Mouse (Mus musculus) kidney, postnatal 14 days (tissue): ENCODE results near the gene Camta1.
A peak's percentile ranks its signal among the peaks of the same experiment; 100 is the strongest.

Source experiments
- DNase-seq: peaks from one replicate; pipeline ENCODE4 v3.0.0; 2022; ENCODE audit warnings: mixed read lengths

Gene Camta1

DNA sequence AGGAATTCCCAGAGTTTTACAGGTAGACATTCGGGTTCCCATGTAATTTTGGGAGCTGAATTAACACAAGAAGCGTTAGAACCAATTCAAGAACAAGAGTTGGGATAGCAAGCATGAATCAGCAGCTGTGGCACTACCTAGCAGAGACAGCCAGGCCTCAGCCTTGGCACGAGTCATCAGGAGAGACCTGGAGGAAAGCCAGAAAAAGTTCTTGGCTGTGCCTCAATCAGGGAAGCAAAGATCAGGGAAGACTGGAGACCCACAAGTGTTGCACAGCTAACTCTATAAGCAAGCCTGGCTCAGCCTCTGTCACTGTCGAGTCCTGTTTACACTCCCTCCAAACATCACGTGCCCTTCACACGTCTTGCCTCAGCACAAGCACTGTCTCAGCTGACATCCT lies 899.4 kb downstream of the Camta1 start:
- peak; percentile 67 for DNase-seq

DNA sequence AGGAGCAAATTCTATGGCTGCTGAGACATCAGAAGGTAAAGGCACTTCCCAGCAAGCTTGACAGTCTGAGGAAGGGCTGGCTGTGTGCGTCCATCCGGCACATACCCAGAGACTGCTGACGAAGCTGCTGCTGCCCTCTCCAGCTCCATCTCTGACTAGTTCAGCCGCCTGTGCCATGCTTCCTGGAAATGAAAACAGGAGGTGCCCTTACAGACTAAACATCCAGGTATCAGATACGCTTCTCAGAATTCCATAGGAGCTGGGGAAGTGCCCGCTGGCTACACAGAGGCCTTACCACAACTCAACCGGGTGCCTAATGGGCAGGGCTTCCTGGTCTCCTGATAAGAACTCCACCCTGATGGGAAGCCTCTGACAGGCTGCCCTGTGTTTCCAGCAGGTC lies 903.1 kb downstream of the Camta1 start:
- DNase-seq = peak; percentile 44

DNA sequence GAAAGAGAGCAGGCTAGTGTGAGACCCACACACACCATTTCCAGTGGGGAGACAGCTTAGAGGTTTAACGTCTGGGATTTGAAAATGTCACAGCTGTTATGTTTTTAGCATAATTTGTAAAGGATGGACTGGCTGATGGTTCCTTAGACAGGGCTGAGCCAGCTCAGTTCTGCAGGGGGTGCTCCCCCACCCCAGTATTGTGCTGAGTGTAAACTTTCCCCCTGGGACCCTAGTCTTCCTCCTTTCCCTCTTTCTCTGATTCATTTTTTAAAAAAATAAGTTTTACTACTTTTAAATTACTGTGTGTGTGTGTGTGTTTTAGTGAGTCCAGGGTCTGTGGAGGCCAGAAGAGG lies 904.6 kb downstream of the Camta1 start:
- DNase-seq = no peak

DNA sequence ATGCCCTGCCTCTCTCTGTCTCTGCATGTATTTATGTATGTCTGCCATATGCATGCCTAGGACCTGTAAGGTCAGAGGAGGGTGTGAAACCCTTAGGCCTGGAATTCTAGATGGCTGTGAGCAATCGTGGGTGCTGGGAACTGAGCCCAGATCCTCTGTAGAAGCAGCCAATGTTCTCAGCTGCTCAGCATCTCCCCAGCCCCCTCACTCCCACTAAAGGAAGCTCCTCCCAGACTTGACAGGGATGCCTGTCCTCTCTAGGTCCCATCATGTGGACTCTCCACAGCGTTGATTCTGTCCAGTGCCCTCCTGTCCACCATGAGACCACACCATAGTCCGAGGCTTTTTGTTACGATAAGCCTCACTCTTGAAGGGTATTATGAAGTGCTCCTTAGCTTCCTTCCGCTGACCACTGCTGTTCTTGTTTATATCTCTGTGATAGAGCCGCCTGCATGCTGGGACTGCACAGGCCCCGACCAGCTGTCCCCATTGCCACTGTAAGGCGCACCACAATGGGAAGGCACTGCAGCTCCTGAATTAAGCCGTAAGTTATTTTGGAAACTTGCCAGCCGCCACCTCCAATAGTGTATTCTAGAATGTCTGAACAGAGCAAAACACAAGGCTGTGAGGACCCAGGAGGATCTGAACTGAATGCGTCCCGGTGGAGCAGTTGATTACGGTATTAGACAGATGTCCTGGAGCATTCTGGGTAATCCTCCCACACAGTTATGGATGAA lies 905.1 kb downstream of the Camta1 start:
- no peak for DNase-seq

DNA sequence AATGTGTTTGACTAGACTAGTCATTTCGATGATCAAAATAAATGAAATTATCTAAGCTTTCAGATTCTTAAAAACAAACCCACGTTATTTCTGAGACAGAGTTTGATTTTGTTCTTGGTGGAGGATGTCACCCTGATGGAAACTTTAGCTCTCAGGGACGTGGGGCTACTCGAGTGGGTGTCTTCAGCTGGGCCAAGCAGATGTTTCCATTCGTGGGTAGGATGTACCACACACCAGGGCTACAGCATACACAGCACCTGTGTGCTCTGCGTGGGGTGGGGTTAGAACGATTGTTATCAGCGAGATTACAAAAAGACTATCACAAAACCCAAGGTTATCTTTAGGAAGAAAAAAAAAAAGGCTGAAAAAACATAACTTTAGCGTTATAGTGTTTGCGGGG lies 910.7 kb downstream of the Camta1 start:
- DNase-seq = no peak

DNA sequence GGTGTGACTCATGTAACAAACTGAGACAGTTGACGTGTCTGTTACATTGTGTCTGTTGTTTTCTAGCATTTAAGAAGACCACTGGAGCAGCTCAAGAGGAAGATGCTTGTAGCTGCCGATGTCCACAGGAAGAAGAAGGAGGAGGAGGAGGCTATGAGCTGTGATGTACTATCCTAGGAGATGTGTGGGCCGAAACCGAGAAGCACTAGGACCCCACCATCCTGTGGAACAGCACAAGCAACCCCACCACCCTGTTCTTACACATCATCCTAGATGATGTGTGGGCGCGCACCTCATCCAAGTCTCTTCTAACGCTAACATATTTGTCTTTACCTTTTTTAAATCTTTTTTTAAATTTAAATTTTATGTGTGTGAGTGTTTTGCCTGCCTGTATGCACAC lies 917.0 kb downstream of the Camta1 start:
- no peak for DNase-seq

DNA sequence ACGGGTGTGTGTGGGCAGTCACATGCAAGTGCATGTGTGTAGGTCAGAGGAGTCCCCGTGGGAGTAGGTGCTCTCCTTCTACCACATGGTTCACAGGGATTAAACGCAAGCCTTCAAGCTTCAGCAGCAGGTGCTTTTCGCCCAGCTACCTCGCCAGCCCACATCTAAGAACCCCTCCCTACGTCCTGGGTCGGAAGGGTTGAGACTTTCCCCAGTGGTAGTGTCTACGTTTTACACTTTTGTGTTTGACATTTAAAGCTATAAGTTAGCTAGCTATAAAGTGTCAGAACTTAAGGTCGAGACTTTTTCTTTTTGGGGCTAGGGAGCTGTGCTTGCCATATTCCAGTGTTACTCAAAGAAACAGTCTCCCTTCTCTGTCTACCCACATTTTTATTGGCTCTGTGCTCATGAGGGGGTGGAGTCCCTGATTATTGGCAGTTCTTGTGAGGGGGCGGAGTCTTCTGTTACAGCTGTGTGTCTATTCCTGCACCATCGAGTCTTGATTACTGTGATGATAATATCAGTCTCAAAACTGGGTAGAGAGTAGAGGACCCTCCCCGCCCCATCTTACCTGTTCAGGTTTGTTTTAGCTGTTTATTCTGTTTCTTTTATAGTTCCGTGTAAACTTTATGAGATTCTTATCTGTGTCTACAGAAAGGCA lies 921.6 kb downstream of the Camta1 start:
- no peak for DNase-seq

DNA sequence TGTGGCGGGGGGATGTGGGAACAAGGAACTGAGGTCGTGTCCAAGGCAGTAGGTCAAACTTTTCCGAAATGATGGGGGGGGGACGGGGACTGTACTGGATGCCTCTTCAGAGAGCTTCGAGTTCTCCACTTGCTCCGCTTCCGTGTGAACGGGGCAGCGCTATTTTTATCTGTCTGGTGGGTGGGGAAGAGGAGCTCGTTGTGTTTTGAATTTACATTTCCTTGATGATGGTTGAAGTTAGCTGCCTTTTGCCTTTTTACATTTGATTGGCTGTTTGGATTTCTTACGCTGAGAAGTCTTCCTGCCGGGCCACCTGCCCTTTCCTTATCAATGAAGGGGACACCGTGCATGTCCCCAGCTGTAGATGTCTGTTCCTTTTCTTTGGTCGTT lies 923.6 kb downstream of the Camta1 start:
- no peak for DNase-seq

DNA sequence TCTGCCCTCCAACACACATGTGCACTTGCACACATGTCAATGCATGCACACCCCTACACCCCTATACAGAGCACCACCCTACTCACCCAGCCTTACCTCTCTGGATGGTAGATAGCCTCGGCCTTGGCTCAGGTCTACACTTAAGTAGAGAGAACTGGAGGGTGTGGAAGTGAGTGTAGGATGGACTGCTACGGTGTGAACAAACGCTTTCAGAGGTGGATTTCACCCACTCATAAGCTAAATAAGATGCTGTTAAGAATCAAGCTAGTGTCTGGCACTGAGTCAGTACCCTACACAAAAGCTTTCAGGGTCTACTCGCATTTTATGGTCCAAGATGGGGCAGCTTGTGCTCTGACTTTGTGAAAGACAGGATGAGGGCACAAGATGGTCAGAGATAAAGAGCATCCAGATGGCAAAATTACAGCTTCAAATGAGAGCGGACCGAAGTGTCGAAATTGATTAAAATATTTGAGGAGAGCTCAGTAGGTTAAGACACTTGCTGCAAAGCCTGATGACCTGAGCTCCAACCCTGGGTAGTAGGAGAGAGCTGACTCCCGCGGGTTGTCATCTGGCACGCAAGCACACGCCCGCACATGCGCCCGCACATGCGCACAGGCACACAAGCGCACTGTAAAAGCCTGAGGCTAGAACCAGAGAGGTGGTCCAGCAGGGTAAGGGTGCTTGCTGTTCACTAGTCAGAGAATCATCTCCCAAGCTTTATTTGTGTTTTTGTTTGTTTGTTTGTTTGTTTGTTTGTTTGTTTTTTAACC lies 924.2 kb downstream of the Camta1 start:
- peak; percentile 39 for DNase-seq

DNA sequence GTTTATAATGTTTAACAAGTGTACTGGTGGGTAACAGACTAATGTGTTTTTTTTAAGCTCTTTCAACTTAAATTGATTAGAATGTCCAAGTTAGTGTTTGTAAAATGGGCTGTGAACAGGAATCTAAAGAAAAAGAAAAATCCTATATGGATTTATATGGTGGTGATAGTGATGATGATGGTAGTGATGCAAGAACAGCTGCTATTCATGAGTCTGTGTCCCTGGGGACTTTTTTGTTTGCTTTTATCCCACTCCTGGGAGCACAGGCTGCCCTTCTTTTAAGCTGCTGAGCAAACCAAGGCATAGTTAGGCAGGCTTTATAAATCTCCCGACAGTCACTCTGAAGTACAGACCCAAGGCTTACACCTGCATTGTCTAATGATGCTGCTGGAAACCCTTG lies 928.2 kb downstream of the Camta1 start:
- DNase-seq = no peak

DNA sequence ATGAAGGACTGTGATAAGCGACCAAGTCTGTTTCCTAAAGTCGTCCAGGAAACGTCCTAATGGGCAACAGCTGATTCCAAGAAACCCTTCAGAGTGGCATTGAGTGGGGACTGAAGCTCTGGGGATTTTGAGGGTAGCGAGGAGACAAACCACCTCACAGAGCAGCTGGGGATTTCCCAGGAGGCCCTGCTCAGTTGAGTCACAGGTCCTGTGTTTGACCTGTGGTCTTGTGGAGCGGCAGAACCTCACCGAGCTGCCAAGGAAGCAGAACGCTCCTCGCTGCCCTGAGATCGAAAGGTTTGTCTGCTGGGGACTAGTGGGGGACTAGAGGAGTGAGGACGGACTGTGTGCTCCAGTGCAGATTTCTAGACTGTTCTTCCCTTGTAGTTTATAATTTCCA lies 933.9 kb downstream of the Camta1 start:
- DNase-seq = no peak

DNA sequence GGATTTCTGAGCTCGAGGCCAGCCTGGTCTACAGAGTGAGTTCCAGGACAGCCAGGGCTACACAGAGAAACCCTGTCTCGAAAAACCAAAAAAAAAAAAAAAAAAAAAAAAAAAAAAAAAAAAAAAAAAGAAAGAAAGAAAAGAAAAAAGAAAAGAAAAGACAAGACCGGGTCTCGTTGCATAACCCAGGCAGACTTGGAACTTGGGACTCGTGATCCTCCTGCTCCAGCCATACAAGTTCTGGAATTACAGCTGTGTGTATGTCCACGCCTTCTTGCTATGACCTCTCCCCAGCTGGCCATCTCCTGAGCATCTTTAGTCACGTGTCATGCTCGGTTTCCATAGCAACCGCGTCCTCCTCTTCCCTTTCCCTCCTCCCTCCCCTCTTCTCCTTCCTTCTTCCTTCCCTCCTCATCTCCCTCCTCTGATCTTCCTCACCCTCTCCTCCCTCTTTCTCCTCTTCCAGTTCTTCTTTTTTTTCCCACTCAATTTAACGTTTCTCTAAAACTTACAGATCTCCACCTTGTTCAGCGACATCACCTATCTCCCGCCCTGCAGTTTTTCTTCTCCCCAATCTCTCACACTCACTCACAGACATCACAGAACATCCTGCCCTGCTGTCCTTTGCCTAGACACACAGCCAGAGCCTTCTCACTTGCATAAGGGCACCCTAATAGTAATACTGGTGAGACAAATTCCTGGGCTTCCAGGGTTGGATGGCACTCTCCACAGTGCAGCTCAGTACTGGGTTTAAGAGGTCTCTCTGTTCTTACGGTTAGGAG lies 934.6 kb downstream of the Camta1 start:
- no peak for DNase-seq

DNA sequence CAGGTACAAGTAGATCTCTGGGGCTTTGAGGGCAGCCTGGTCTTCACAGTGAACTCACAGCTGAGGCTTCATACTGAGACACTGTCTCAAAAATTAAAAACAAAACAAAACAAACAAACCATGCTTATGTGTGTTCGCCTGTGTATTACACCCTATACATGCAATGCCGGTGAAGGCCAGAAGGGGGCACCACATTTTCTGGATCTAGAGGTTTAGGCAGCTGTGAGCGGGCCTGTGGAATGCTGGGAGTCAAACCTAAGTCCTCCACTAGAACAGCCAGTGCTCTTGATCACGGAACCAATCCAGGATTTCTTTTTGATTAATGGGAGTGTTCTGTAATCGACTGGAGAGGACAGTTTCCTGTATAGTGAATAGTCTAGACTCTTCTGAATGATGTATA lies 935.8 kb downstream of the Camta1 start:
- no peak for DNase-seq

DNA sequence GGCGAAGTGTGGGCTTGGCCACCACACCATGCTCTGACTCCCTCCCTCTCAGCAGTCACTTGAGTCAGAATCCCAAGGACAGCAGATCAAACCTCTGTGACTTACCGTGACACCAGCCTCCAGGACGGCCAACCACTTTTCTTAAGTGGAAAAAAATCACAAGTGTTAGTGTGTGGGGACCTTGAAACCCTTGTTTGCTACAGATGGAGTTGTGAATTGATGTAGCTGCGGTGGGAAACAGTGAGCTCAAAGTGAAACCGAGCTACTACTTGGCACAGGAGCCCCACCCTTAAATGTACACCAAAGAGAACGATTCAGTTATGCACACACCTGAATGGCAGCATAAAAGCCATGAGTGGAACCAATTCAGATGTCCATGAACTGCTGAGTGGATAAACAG lies 936.7 kb downstream of the Camta1 start:
- DNase-seq = no peak

DNA sequence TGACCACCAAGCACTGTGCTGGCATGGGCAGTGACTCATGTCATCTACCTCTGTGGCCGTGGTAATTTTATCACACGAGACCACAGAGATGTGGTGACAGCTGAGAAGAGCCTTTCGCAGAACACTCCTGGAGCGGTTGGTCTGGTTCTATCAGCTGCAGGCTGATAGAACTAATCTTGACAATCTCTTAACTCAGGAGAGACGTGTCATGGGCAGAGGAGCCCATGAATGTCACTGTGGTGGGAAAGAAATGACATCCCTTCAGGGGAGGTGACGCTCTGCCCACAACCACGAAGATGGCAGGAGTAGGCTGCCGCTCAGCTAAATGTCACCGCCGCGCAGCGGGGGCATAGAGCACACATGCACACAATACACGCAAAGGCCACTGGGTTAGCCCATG lies 937.4 kb downstream of the Camta1 start:
- no peak for DNase-seq

DNA sequence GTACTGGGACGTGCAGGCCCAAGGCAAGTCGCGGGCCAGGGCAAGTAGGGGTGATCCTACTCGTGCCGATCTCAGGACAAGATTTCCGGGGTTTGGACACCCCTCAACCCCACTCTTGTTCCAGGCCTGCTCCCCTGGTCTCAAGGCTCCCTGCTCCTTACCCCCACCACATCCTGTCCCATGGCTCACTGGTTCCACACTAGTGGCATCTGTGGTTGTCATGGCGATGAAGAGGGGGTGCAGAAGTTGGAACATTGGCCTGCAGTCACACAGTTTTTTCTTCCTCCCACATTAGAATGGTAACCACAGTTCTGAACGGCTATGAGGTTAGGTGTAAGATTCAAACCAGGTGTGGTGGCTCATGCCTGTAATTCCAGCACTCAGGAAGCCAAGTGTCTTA lies 940.5 kb downstream of the Camta1 start:
- no peak for DNase-seq

DNA sequence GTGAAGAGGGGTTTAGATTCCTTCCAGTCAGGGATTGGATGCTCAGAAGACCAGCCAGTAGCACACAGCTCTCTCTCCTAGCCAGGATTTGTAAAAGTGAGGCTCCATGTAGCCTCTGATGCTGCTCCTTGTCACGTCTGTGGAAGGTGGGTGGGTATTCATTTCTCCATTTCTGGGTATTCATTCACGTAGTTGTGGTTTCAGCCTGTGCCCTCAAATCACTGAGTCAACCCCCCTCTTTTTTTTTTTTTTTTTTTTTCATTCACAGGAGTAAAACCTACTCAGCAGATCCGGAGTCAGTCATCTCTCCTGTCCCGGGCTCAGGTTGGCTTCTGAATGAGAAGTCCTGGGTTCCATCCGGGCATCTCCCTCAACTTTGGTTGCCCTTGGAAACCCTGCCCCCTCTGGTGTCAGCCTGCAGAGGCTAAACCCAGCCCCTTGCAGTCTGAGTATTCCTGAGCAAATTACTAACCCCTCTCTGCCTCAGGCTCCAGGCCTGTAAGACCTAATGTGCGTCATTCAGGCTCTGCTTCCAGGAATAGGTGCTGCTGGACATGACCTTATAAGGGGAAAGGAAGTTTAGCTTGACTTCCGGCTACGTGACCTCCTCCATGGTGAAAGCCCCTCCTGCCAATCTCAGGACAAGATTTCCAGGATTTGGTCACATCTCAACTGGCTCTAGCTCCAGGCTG lies 944.2 kb downstream of the Camta1 start:
- DNase-seq = no peak

DNA sequence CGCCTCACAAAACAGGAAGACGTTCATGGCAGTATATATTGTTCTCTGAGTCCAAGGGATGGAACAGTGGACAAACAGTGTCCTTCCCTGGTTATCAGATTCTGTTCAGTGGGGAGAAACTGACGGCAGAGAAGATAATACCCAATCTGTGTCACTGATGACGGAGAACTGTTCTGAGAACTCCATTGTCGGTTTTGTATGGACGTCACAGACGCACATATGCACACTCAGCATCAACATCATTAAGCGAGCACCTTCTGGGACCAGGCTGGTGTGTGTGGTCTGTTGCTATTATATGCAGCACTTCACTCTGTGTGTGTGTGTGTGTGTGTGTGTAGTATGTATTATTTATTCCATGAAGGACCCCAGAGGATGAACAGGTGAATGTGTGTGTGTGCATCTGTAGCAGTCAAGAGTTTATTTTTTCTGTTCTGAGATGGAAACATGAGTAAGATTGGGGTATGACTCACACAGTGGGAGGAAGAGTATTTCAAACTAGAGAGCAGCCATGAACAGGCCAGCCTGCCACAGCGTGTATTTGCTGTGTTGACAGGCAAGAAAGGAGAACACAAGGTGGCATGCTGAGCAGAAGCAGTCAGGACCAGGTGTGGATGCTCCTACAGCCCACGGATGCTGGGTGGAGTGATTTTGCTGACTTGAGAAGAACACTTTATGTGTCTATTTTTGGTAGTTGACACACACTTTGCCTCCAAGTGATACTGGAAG lies 946.3 kb downstream of the Camta1 start:
- no peak for DNase-seq

DNA sequence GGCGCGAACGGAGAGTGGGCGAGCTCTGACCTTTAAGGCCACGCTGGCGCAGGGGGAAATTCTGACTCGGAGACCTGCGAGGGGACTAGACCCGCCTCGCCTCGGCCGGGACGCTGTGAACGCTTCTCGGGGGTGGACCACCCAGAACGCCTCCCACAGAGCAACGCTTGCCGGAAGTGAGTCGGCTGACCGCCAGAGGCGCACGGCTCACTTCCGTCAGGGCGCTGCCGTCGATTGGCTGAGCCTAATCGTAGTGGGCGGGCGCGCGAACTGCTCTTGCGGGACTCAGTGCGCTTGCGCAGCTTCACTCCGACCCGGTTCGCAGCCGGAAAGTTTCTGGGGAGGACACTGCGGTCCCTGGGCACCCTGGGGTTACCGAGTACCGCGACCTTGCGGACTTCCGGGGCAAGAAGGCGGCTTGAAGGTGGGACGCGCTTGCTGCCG lies 947.4 kb downstream of the Camta1 start, which contains the start of the genes Park7 and Tnfrsf9:
Gene Park7 (minus strand): TSS at position 148 of the 444 bp plus-strand sequence.
Gene Tnfrsf9 (plus strand): TSS at position 273 of the 444 bp plus-strand sequence.
- DNase-seq = peak; percentile 99

DNA sequence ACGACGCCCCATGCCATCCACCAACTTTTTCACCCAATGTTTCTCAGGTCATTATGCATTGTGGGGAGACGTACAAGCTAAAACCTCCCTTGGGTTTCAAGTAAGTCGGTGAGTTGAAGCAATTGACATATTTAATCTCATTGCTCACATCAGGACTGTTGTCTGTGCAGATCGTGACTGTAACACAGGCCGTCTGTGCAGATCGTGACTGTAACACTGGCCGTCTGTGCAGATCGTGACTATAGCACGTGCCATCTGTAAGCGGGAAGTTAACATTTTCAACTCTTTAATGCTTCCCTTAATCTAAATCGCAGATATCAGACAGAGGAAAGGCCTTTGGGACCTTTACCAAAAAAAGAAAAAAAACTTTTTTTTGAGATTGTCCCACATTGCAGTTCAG lies 947.9 kb downstream of the Camta1 start:
- no peak for DNase-seq

DNA sequence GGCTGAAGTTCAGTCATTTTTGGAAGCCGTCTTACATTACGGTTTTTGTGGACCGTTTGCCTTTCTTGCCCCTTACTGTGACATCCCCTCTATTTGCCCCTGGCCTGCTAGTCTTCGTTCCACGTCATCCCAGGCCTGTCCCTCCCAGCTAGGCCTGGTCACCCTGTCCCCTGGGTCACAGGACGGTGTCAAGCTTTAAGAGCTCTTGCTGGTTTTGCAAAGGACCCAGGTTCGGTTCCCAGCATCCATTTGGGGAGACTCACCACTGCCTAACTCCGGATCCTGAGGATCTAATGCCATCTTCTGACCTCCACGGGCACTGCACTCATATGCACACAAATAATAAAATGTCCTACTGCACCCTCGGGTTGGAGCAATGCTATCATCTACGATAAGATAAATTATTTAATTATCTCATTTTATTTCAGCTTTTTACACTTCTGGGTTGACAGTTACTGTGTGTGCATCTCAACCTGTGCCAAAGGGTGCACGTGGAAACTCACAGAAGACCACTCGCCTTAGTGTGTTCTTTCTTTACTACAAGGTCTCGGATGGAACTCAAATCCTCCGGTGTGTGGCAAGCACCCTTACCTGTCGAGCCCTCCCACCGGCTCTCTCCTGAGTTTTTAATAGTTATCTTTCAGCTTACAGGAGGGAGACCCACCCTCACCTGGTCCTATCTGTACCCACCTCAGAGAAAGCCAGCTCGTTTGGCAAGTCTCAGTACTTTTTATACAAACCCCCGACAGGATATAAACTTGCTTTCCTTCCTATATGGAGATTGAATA lies 951.3 kb downstream of the Camta1 start:
- DNase-seq = no peak
